Mouse (Mus musculus): ENCODE measurements around the gene Dnaaf1.
A peak's percentile ranks its signal among the peaks of the same experiment; 100 is the strongest.

Dnaaf1 gene

GRCm38 (mm10) chr8:119622555-119622954 lies 47.5 kb downstream of the Dnaaf1 start:
- no peak for DNase-seq (ENCODE audit: low read depth, low spot score)

GRCm38 (mm10) chr8:119623061-119623460 lies 48.0 kb downstream of the Dnaaf1 start:
- DNase-seq (ENCODE audit: low read depth, low spot score): peak; percentile 90

GRCm38 (mm10) chr8:119623744-119624143 lies 48.7 kb downstream of the Dnaaf1 start:
- peak; percentile 75 for DNase-seq (ENCODE audit: low read depth, low spot score)

GRCm38 (mm10) chr8:119624916-119625315 lies 49.9 kb downstream of the Dnaaf1 start:
- peak; percentile 80 for DNase-seq (ENCODE audit: low read depth, low spot score)

GRCm38 (mm10) chr8:119625788-119626187 lies 50.8 kb downstream of the Dnaaf1 start:
- DNase-seq (ENCODE audit: low read depth, low spot score): no peak

- no peak for DNase-seq (ENCODE audit: low read depth, low spot score)
Measured at GRCm38 (mm10) chr8:119627199-119627598, 52.2 kb downstream of the Dnaaf1 start.

- DNase-seq (ENCODE audit: low read depth, low spot score): no peak
Measured at GRCm38 (mm10) chr8:119627613-119628359, 52.8 kb downstream of the Dnaaf1 start.

GRCm38 (mm10) chr8:119630841-119631240 lies 55.8 kb downstream of the Dnaaf1 start:
- no peak for DNase-seq (ENCODE audit: low read depth, low spot score)

- DNase-seq (ENCODE audit: low read depth, low spot score): no peak
Measured at GRCm38 (mm10) chr8:119632246-119632645, 57.2 kb downstream of the Dnaaf1 start.

- DNase-seq (ENCODE audit: low read depth, low spot score): no peak
Measured at GRCm38 (mm10) chr8:119632909-119633308, 57.9 kb downstream of the Dnaaf1 start.

GRCm38 (mm10) chr8:119634616-119635336 lies 59.7 kb downstream of the Dnaaf1 start:
- no peak for DNase-seq (ENCODE audit: low read depth, low spot score)

- peak; percentile 75 for DNase-seq (ENCODE audit: low read depth, low spot score)
Measured at GRCm38 (mm10) chr8:119635378-119635777, 60.3 kb downstream of the Dnaaf1 start, which contains the start of gene Kcng4. Gene Kcng4, minus strand, starts transcription at chr8:119635680.

- DNase-seq (ENCODE audit: low read depth, low spot score): no peak
Measured at GRCm38 (mm10) chr8:119635958-119636357, 60.9 kb downstream of the Dnaaf1 start.

GRCm38 (mm10) chr8:119636766-119637165 lies 61.7 kb downstream of the Dnaaf1 start:
- DNase-seq (ENCODE audit: low read depth, low spot score): no peak

GRCm38 (mm10) chr8:119637381-119637780 lies 62.3 kb downstream of the Dnaaf1 start:
- DNase-seq (ENCODE audit: low read depth, low spot score): peak; percentile 43

GRCm38 (mm10) chr8:119638261-119638660 lies 63.2 kb downstream of the Dnaaf1 start:
- DNase-seq (ENCODE audit: low read depth, low spot score): peak; percentile 69

GRCm38 (mm10) chr8:119639798-119640197 lies 64.8 kb downstream of the Dnaaf1 start:
- no peak for DNase-seq (ENCODE audit: low read depth, low spot score)

- no peak for DNase-seq (ENCODE audit: low read depth, low spot score)
Measured at GRCm38 (mm10) chr8:119641058-119641457, 66.0 kb downstream of the Dnaaf1 start.

- no peak for DNase-seq (ENCODE audit: low read depth, low spot score)
Measured at GRCm38 (mm10) chr8:119642960-119643359, 67.9 kb downstream of the Dnaaf1 start.

- DNase-seq (ENCODE audit: low read depth, low spot score): no peak
Measured at GRCm38 (mm10) chr8:119644429-119644960, 69.5 kb downstream of the Dnaaf1 start.

GRCm38 (mm10) chr8:119644981-119645597 lies 70.1 kb downstream of the Dnaaf1 start:
- no peak for DNase-seq (ENCODE audit: low read depth, low spot score)

- no peak for DNase-seq (ENCODE audit: low read depth, low spot score)
Measured at GRCm38 (mm10) chr8:119646197-119646596, 71.2 kb downstream of the Dnaaf1 start.
